Mouse (Mus musculus) lung, embryonic 16.5 days (tissue): ENCODE measurements around the gene Rabep2. TPM values are rescaled to one million over a fixed set of nuclear protein-coding genes. Genes with fewer than 3 reads are reported as not detected.
A peak's percentile ranks its signal among the peaks of the same experiment; 100 is the strongest.

Experiments
- ATAC-seq: fragments of 200-750 bp; cut with Nextera tagmentation; 2 replicates; pipeline ENCODE4 v1.8.0; 2017; ENCODE audit warnings: low read depth, mild to moderate bottlenecking, moderate library complexity
- H3K27ac ChIP-seq: fragments of 300-500 bp; sonication (generic); 2 replicates; pipeline ENCODE4 v1.5.1; 2014; ENCODE audit warnings: mild to moderate bottlenecking, control low read depth, low read length
- H3K27me3 ChIP-seq: fragments of 300-500 bp; sonication (generic); 2 replicates; pipeline ENCODE4 v1.6.1; 2014; ENCODE audit warnings: low read depth, low read length, mixed read lengths; ENCODE audit not compliant: control insufficient read depth, insufficient read depth
- H3K36me3 ChIP-seq: fragments of 300-500 bp; sonication (generic); 2 replicates; pipeline ENCODE4 v1.6.1; 2014; ENCODE audit warnings: low read length; ENCODE audit not compliant: control insufficient read depth, insufficient read depth
- H3K4me1 ChIP-seq: fragments of 300-500 bp; sonication (generic); replicated peaks from 2 replicates; pipeline ENCODE4 v1.6.1; 2014; ENCODE audit warnings: low read length, mixed read lengths; ENCODE audit not compliant: control insufficient read depth, insufficient read depth
- H3K4me2 ChIP-seq: fragments of 300-500 bp; sonication (generic); 2 replicates; pipeline ENCODE4 v1.6.1; 2014; ENCODE audit warnings: low read depth, low read length, control low read depth
- H3K4me3 ChIP-seq: fragments of 300-500 bp; sonication (generic); 2 replicates; pipeline ENCODE4 v1.5.1; 2014; ENCODE audit warnings: mild to moderate bottlenecking, low read length, control low read depth
- H3K9ac ChIP-seq: fragments of 300-500 bp; sonication (generic); 2 replicates; pipeline ENCODE4 v1.6.1; 2014; ENCODE audit warnings: low read length, control low read depth
- H3K9me3 ChIP-seq: fragments of 300-500 bp; sonication (generic); 2 replicates; pipeline ENCODE4 v1.6.1; 2016; ENCODE audit warnings: low read length; ENCODE audit not compliant: control insufficient read depth
- WGBS: fragments of 180-500 bp; shearing (Covaris S2); extraction: QIAGEN DNeasy Blood & Tissue Kit; methylation state at CpG from one replicate; pipeline ENCODE4 v1.1.7; 2014; 5-methylcytosine and 5-hydroxymethylcytosine counted together
- polyA plus RNA-seq: library from polyadenylated mRNA; unstranded; fragments of >200 nt; fragmentation: Nextera tagmentation; extraction: Ambion mirVana; gene quantifications from 2 replicates; pipeline ENCODE4 v1.2.1, GENCODE M21; 2015

Gene Rabep2
- polyA plus RNA-seq, 1 experiment from 2014 or later, result 34.2 TPM

DNA sequence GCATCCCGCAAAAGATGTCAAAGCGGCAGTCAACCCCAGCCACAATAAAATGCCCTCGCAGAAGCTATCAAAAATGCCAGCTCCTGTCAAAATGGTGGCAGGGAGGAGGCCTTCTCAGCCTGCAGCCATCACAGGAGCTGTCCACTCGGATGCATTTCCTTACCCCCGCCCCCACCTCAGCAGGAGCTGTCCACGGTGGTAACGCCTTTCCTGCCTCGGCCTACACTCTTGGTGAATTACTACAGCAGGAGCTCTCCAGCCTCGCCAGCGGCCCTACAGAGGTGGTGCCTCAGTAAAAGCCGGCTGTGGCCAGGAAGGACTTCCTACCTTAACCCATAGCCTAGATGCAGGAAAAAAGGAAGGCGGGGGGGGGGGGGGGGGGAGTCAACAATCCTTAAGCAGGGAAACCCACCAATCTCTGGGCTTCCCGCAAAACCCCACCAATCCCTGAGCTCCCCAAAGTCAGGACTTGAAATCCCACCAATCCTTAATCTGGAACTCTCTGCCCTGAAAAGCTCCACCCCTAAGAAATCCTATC lies 1.2 kb upstream of the Rabep2 start:
- H3K4me3 ChIP-seq, result no peak overlapping the region
- peak overlapping the region; percentile 87; the same call in 1 of the 2 replicates for H3K4me2 ChIP-seq
- H3K36me3 ChIP-seq, result no peaks in the 10 kb centered on the region
- peak overlapping the region; percentile 98 for H3K27ac ChIP-seq
- H3K9ac ChIP-seq, result no peak overlapping the region
- no peaks in the 10 kb centered on the region for H3K9me3 ChIP-seq
- peaks cover 9% of the 10 kb centered on the region for H3K4me1 ChIP-seq
- 46% methylated on average over 12 of the region's 13 CpGs for WGBS
- H3K27me3 ChIP-seq, result no peaks in the 10 kb centered on the region
- ATAC-seq, result no peak

DNA sequence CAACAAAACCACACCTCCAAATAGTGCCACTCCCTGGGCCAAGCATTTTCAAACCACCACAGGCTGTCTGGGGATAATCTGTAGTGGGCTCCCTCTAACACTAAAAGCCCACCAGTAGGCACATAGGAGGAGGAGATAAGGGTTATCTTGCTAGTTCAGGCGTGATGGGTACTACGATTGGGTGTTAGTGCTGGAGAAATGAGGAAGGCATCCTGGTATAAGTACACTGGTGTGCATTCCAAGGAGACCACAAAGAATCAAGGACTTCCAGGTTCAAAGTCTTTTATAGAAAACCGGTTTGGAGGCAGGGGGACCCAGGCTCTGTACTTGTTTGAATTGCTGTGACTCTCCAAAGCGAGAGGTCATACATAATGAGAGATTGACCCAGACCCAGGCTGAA lies 405 bp upstream of the Rabep2 start:
- Histone ChIP-seq H3K9me3 (no peaks in the 10 kb centered on the region), H3K27ac (peak overlapping the region; percentile 98), H3K4me1 (peaks cover 9% of the 10 kb centered on the region), H3K4me3 (peak overlapping the region; percentile 75), H3K4me2 (peak overlapping the region; percentile 87), H3K27me3 (no peaks in the 10 kb centered on the region), H3K9ac (peak overlapping the region; percentile 88), H3K36me3 (no peaks in the 10 kb centered on the region)
- 6% methylated on average over 4 of the region's 4 CpGs for WGBS
- ATAC-seq, result peak; percentile 29

DNA sequence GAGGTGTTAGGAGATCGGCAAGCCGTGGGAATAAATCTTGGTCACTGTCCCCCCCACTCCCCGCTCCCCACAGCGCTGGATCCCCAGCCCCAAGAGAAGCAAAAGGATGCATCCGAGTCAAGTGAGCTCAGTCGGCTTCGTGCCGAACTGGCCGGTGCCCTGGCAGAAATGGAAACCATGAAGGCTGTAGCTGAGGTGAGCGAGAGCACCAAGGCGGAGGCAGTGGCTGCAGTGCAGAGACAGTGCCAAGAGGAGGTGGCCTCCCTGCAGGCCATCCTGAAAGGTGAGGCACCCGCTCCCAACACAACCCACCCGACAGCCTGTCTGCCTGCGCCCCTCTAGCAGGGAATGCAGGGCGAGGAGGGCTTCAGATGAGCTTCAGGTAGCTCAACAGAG lies 942 bp downstream of the Rabep2 start:
- Histone ChIP-seq H3K27me3 (no peaks in the 10 kb centered on the region), H3K27ac (no peak overlapping the region), H3K9me3 (no peaks in the 10 kb centered on the region), H3K9ac (peak overlapping the region; percentile 88), H3K4me2 (peak overlapping the region; percentile 87), H3K4me1 (peaks cover 9% of the 10 kb centered on the region), H3K4me3 (peak overlapping the region; percentile 75), H3K36me3 (no peaks in the 10 kb centered on the region)
- WGBS, result 20% methylated on average over 15 of the region's 15 CpGs
- ATAC-seq, result no peak

DNA sequence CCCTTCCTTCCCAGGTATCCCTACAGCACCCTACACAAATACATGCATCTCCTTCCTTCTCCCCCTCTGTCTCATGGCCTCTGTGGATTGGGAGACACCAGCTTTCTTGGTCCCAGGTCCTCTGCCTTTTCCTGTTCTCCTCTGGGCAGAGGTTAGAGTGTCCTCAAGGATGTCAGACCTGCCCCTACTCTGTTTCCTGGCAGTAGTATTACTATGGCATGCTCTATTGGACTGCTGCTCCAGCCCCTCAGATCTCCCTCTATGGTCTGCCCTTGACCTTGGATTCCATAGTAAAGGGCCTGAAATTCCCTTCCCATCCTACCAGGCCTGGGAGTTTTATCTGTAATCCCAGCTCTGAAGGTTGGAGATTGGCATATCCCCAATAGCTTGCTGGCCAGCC lies 1.6 kb downstream of the Rabep2 start:
- no peaks in the 10 kb centered on the region for H3K27me3 ChIP-seq
- H3K4me3 ChIP-seq, result no peak overlapping the region
- no peaks in the 10 kb centered on the region for H3K36me3 ChIP-seq
- no peak overlapping the region for H3K4me2 ChIP-seq
- H3K27ac ChIP-seq, result no peak overlapping the region
- H3K4me1 ChIP-seq, result peaks cover 9% of the 10 kb centered on the region
- no peak for ATAC-seq
- no peak overlapping the region; the same call in 1 of the 2 replicates for H3K9ac ChIP-seq
- no peaks in the 10 kb centered on the region for H3K9me3 ChIP-seq

DNA sequence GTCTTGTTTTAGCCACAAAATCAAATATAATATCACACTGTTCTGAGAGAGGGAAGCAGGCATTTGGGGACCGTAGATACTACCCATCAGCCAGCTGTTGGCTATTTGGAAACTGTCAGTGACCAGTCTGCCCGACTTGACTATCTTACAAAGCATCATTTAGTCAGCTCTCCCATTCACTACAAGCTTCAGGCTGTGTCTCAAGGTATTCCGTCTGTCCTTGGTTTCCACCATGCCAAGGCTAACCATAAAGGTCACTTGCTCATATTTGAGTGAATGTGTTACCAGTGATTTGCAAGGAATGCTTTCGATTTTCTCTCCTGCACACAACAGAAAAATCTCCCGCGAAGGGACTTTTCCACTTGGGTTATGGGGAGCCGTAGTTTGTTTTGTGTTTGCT lies 6.2 kb downstream of the Rabep2 start:
- 86% methylated on average over 7 of the region's 7 CpGs for WGBS
- H3K4me1 ChIP-seq, result peaks cover under 1% of the 10 kb centered on the region

DNA sequence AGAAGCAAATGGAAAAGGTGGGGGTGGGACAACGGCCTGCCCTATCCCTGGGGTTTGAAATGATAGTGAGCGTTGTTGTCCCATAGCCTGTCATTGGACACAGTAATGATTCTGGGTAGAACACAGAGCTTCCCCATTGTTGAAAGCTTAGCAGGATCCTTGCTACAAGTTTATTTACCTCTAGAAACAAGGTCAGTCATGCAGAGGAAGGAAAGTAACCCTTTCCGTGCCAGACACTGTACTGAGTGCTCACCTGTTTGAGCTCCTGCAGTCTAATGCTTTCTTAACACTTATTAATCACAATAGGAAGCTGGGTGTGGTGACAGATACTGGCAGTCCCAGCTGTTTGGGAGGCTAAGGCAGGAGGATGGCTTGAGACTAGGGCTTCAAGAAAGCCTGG lies 7.2 kb downstream of the Rabep2 start:
- WGBS, result 69% methylated on average over 3 of the region's 3 CpGs

More for the DNA sequence above, 6.2 kb downstream of the Rabep2 start:
- H3K27me3 ChIP-seq, result no peaks in the 10 kb centered on the region
- no peak overlapping the region for H3K9ac ChIP-seq
- H3K27ac ChIP-seq, result no peak overlapping the region
- H3K4me2 ChIP-seq, result no peak overlapping the region
- H3K36me3 ChIP-seq, result no peaks in the 10 kb centered on the region
- no peak overlapping the region for H3K4me3 ChIP-seq
- no peak for ATAC-seq
- no peaks in the 10 kb centered on the region for H3K9me3 ChIP-seq

DNA sequence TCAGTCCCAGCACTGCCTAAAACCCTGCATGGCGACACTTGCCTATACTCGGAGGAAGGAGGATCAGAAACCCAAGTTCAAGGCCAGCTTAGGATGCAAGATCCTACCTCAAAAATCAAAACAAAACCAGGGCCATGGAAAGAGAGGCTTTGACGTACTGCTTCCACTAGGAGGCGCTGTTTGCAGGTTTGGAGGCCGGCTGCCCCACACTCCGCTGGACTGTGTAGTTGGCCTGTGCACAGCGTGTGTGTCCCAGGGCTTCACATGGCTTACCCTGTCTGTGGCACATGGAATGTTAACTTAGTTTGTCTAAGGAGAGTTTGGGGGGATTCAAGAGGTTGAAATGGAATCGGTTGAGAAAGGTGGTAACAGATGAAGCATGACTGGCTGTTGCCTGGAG lies 8.3 kb downstream of the Rabep2 start:
- no peaks in the 10 kb centered on the region for H3K4me1 ChIP-seq
- H3K4me3 ChIP-seq, result no peak overlapping the region
- peak; percentile 54; the same call in 1 of the 2 replicates for ATAC-seq
- 19% methylated on average over 8 of the region's 8 CpGs for WGBS
- H3K9ac ChIP-seq, result no peak overlapping the region
- H3K27ac ChIP-seq, result no peak overlapping the region
- no peaks in the 10 kb centered on the region for H3K27me3 ChIP-seq
- no peaks in the 10 kb centered on the region for H3K9me3 ChIP-seq
- no peak overlapping the region for H3K4me2 ChIP-seq
- no peaks in the 10 kb centered on the region for H3K36me3 ChIP-seq

More for the DNA sequence above, 7.2 kb downstream of the Rabep2 start:
- Histone ChIP-seq H3K4me3 (no peak overlapping the region), H3K36me3 (no peaks in the 10 kb centered on the region), H3K9ac (no peak overlapping the region), H3K27ac (no peak overlapping the region), H3K27me3 (no peaks in the 10 kb centered on the region), H3K4me1 (no peaks in the 10 kb centered on the region), H3K9me3 (no peaks in the 10 kb centered on the region), H3K4me2 (no peak overlapping the region)
- ATAC-seq, result no peak

DNA sequence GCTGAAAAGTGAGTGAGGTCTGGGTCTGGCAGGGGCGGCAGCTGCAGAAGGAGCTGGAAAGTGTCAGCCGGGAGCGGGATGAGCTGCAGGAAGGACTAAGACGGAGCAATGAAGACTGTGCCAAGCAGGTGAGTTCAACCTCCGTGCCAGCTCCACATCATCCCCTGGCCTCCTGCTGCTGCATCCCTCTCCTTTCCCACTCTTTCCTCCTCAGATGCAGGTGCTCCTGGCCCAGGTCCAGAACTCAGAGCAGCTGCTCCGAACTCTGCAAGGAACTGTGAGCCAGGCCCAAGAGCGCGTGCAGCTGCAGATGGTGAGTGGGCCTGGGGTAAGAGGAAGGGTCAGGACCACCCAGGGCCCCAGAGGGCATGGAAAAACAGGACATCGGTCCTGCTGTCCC lies 11.6 kb downstream of the Rabep2 start:
- Histone ChIP-seq H3K27ac (no peak overlapping the region), H3K27me3 (no peaks in the 10 kb centered on the region), H3K9ac (no peak overlapping the region), H3K4me3 (no peak overlapping the region), H3K4me2 (no peak overlapping the region), H3K4me1 (no peaks in the 10 kb centered on the region), H3K36me3 (peaks cover 9% of the 10 kb centered on the region), H3K9me3 (no peaks in the 10 kb centered on the region)
- no peak for ATAC-seq
- 68% methylated on average over 9 of the region's 9 CpGs for WGBS

DNA sequence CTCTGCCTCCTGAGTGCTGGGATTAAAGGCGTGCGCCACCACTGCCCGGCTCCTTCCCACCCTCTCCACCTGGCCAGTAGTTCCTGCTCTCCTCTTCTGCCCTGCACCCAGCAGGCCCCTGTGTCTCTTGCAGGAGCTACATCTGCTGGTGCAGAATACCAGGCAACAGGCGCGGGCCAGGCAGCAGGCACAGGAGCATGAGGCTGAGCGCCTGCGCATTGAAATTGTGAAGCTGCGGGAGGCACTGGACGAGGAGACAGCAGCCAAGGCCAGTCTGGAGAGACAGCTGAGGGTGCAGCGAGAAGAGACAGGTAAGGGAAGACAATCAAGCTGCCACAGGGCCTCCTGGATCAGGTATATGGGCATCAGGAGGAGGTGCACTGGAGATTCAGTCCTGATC lies 15.4 kb downstream of the Rabep2 start:
- ATAC-seq, result no peak
- Histone ChIP-seq H3K9ac (no peak overlapping the region), H3K4me1 (no peaks in the 10 kb centered on the region), H3K4me2 (no peak overlapping the region), H3K27ac (no peak overlapping the region), H3K27me3 (no peaks in the 10 kb centered on the region), H3K4me3 (no peak overlapping the region), H3K36me3 (peaks cover 18% of the 10 kb centered on the region), H3K9me3 (no peaks in the 10 kb centered on the region)
- WGBS, result 88% methylated on average over 10 of the region's 10 CpGs

DNA sequence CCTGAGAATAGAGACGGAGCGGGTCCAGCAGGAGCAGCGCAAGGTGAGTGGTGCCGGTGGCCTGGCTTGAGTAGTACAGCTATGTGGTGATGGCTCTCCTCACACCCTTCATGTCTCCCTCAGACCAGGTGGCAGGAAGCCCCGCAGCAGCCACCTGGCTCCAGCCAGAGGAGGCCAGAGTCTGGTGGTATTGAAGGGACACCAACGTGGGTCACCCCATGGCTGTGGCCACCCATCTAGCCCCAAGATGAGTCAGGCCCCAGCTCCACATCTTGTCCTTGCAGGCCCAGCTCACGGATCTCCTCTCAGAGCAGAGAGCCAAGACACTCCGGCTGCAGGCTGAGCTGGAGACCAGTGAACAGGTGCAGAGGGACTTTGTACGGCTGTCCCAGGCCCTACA lies 16.0 kb downstream of the Rabep2 start:
- peaks cover 18% of the 10 kb centered on the region for H3K36me3 ChIP-seq

More for the DNA sequence above, 16.0 kb downstream of the Rabep2 start:
- Histone ChIP-seq H3K4me2 (no peak overlapping the region), H3K4me3 (no peak overlapping the region), H3K4me1 (no peaks in the 10 kb centered on the region), H3K9me3 (no peaks in the 10 kb centered on the region), H3K9ac (no peak overlapping the region), H3K27ac (no peak overlapping the region), H3K27me3 (no peaks in the 10 kb centered on the region)
- 89% methylated on average over 9 of the region's 9 CpGs for WGBS
- no peak for ATAC-seq
